Mouse (Mus musculus): Measurements from ENCODE around the gene Taok3. TPM values are rescaled to one million over a fixed set of nuclear protein-coding genes. Genes with fewer than 3 reads are reported as not detected.

Taok3 gene
- polyA plus RNA-seq, 2 experiments: 17.1 to 43.3 TPM

DNA sequence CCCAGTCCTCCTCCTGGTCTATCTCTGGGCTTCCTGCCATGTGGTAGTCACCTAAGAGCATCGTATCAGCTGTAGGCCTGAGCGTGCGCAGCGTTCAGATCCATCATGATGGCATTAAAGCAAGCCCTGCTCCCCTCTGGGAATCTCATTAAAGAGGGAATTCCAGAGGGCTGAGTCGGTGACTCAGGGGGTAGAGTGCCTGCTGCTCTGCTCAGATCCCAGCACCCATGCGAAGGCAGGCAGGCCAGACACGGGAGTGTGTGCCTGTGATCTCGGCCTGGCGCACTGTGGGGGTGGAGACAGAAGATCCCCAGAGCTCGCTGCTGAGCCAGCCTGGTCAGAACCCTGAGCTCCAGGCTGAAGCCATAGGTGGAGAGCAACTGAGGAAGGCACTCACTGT is 128.4 kb downstream of the Taok3 start:
- WGBS (ENCODE audit: insufficient replicate concordance): 74% methylated on average over 10 of the region's 10 CpGs
- TF ChIP-seq CTCF (IDR thresholded peaks at IDR 0.05; ENCODE audit: low read depth) (no peak), EP300 (IDR thresholded peaks at IDR 0.05; ENCODE audit: low read depth) (no peak)
- Histone ChIP-seq H3K4me3 (ENCODE audit: insufficient read depth in 1 of 2, low read depth in 2 of 2, low read length in 2 of 2) (no peak overlapping the region), H3K4me2 (ENCODE audit: low read depth) (no peak overlapping the region), H3K36me3 (replicated peaks; ENCODE audit: control insufficient read depth, insufficient read depth, low read depth) (peaks cover 32% of the 10 kb centered on the region), H3K27me3 (ENCODE audit: control insufficient read depth, insufficient read depth, low read length) (no peaks in the 10 kb centered on the region), H3K4me1 (replicated peaks; ENCODE audit: control insufficient read depth in 2 of 2, insufficient read depth in 2 of 2, low read length in 1 of 2) (peaks cover 0 to 6% of the 10 kb centered on the region in 2 experiments; a peak in 2 of 4 replicates), H3K9me3 (ENCODE audit: control insufficient read depth, low read length) (no peaks in the 10 kb centered on the region), H3K27ac (no peak overlapping the region), H3K9ac (replicated peaks) (no peak overlapping the region)
- no peak for DNase-seq (ENCODE audit: low read depth in 3 of 3, low spot score in 3 of 3)
- ATAC-seq (ENCODE audit: insufficient read depth): no peak

DNA sequence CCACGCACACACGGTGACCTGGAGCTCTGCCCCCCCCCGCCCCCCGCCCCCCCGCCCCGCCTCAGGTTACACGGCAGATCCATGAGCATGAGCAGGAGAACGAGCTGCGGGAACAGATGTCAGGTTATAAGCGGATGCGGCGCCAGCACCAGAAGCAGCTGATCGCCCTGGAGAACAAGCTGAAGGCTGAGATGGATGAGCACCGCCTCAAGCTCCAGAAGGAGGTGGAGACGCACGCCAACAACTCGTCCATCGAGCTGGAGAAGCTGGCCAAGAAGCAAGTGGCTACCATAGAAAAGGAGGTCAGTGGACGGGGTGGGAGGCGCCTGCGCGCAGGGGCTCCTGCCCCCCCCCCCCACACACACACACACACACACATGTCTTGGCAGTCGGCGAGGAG is 130.9 kb downstream of the Taok3 start:
- no peak overlapping the region for H3K27ac ChIP-seq
- H3K4me2 ChIP-seq (ENCODE audit: low read depth): no peak overlapping the region
- DNase-seq (ENCODE audit: low read depth in 3 of 3, low spot score in 3 of 3): no peak
- 85% methylated on average over 22 of the region's 24 CpGs for WGBS (ENCODE audit: insufficient replicate concordance)
- no peaks in the 10 kb centered on the region for H3K9me3 ChIP-seq (ENCODE audit: control insufficient read depth, low read length)
- TF ChIP-seq EP300 (IDR thresholded peaks at IDR 0.05; ENCODE audit: low read depth) (no peak), CTCF (IDR thresholded peaks at IDR 0.05; ENCODE audit: low read depth) (no peak)
- H3K9ac ChIP-seq (replicated peaks): no peak overlapping the region
- H3K36me3 ChIP-seq (replicated peaks; ENCODE audit: control insufficient read depth, insufficient read depth, low read depth): peaks cover 41% of the 10 kb centered on the region
- H3K4me3 ChIP-seq (ENCODE audit: insufficient read depth in 1 of 2, low read depth in 2 of 2, low read length in 2 of 2): no peak overlapping the region
- no peak for ATAC-seq (ENCODE audit: insufficient read depth)
- H3K27me3 ChIP-seq (ENCODE audit: control insufficient read depth, insufficient read depth, low read length): no peaks in the 10 kb centered on the region
- no peaks in the 10 kb centered on the region for H3K4me1 ChIP-seq (replicated peaks; ENCODE audit: control insufficient read depth in 2 of 2, insufficient read depth in 2 of 2, low read length in 1 of 2)

DNA sequence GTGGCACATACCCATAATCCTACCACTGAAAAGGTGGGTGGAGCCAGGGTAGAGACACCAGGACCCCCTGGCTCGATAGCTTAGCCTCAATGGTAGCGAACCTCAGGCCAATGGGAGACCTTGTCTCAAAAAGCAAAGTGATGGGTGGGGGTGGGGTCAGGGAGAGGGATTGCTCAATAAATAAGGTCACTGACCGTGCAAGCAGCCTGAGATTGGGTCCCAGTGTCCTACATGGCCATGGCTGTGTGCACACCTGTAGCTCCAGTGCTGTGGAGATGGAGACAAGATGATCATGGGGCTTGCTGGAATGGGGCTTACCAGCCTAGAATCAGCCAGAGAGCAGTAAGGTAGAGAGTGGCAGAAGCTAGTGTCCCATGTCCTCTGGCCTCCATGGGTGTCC is 131.8 kb downstream of the Taok3 start:
- 78% methylated on average over 3 of the region's 3 CpGs for WGBS (ENCODE audit: insufficient replicate concordance)
- Histone ChIP-seq H3K27me3 (ENCODE audit: control insufficient read depth, insufficient read depth, low read length) (no peaks in the 10 kb centered on the region), H3K9ac (replicated peaks) (no peak overlapping the region), H3K4me3 (ENCODE audit: insufficient read depth in 1 of 2, low read depth in 2 of 2, low read length in 2 of 2) (no peak overlapping the region), H3K27ac (no peak overlapping the region), H3K36me3 (replicated peaks; ENCODE audit: control insufficient read depth, insufficient read depth, low read depth) (peaks cover 51% of the 10 kb centered on the region), H3K4me1 (replicated peaks; ENCODE audit: control insufficient read depth in 2 of 2, insufficient read depth in 2 of 2, low read length in 1 of 2) (no peaks in the 10 kb centered on the region), H3K4me2 (ENCODE audit: low read depth) (no peak overlapping the region), H3K9me3 (ENCODE audit: control insufficient read depth, low read length) (no peaks in the 10 kb centered on the region)
- TF ChIP-seq EP300 (IDR thresholded peaks at IDR 0.05; ENCODE audit: low read depth) (no peak), CTCF (IDR thresholded peaks at IDR 0.05; ENCODE audit: low read depth) (no peak)
- DNase-seq (ENCODE audit: low read depth in 3 of 3, low spot score in 3 of 3): no peak
- ATAC-seq (ENCODE audit: insufficient read depth): no peak

DNA sequence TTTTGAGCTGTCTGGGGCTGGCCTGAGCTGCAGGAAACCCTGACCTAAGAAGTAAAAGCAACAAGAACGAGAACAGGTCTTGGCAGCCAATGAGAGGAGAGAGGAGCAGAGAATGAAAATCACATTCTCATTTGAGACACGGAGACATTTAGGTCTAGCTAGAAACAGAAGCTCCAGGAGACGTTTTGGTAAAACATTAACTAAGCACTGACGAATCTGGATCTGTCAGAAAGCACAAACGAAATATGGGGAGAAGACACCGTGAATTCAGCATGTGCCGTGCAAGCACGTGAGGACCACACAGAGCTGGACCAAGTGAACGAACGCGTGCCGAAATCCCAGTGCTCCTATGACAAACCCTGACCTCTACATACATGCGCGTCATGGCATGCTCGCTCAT is 138.3 kb downstream of the Taok3 start:
- TF ChIP-seq EP300 (IDR thresholded peaks at IDR 0.05; ENCODE audit: low read depth): no peak
- no peak for TF ChIP-seq CTCF (IDR thresholded peaks at IDR 0.05; ENCODE audit: low read depth)
- no peak for ATAC-seq (ENCODE audit: insufficient read depth)
- WGBS (ENCODE audit: insufficient replicate concordance): 88% methylated on average over 15 of the region's 15 CpGs
- Histone ChIP-seq H3K9me3 (ENCODE audit: control insufficient read depth, low read length) (no peaks in the 10 kb centered on the region), H3K36me3 (replicated peaks; ENCODE audit: control insufficient read depth, insufficient read depth, low read depth) (peaks cover 60% of the 10 kb centered on the region), H3K4me3 (ENCODE audit: insufficient read depth in 1 of 2, low read depth in 2 of 2, low read length in 2 of 2) (no peak overlapping the region), H3K27me3 (ENCODE audit: control insufficient read depth, insufficient read depth, low read length) (no peaks in the 10 kb centered on the region), H3K27ac (no peak overlapping the region), H3K4me2 (ENCODE audit: low read depth) (no peak overlapping the region), H3K9ac (replicated peaks) (no peak overlapping the region), H3K4me1 (replicated peaks; ENCODE audit: control insufficient read depth in 2 of 2, insufficient read depth in 2 of 2, low read length in 1 of 2) (no peaks in the 10 kb centered on the region)
- DNase-seq (ENCODE audit: low read depth in 3 of 3, low spot score in 3 of 3): no peak

DNA sequence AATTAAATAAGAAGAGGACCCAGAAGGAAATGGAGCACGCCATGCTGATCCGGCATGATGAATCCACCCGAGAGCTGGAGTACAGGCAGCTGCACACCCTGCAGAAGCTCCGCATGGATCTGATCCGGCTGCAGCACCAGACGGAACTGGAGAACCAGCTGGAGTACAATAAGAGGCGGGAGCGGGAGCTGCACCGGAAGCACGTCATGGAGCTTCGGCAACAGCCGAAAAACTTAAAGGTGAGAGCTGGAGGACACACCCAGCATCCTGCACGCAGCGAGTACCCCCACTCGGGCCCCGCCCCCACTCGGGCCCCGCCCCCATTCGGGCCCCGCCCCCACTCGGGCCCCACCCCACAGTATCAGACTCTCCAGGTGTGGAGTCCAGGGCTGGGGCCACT is 143.6 kb downstream of the Taok3 start:
- no peaks in the 10 kb centered on the region for H3K4me1 ChIP-seq (replicated peaks; ENCODE audit: control insufficient read depth in 2 of 2, insufficient read depth in 2 of 2, low read length in 1 of 2)
- H3K36me3 ChIP-seq (replicated peaks; ENCODE audit: control insufficient read depth, insufficient read depth, low read depth): peaks cover 37% of the 10 kb centered on the region
- H3K9me3 ChIP-seq (ENCODE audit: control insufficient read depth, low read length): no peaks in the 10 kb centered on the region
- H3K9ac ChIP-seq (replicated peaks): no peak overlapping the region
- ATAC-seq (ENCODE audit: insufficient read depth) (no peak), DNase-seq (ENCODE audit: low read depth in 3 of 3, low spot score in 3 of 3) (no peak)
- H3K27me3 ChIP-seq (ENCODE audit: control insufficient read depth, insufficient read depth, low read length): no peaks in the 10 kb centered on the region
- H3K4me3 ChIP-seq (ENCODE audit: insufficient read depth in 1 of 2, low read depth in 2 of 2, low read length in 2 of 2): no peak overlapping the region
- WGBS (ENCODE audit: insufficient replicate concordance): 84% methylated on average over 17 of the region's 21 CpGs
- no peak for TF ChIP-seq CTCF (IDR thresholded peaks at IDR 0.05; ENCODE audit: low read depth)
- TF ChIP-seq EP300 (IDR thresholded peaks at IDR 0.05; ENCODE audit: low read depth): no peak
- no peak overlapping the region for H3K4me2 ChIP-seq (ENCODE audit: low read depth)
- H3K27ac ChIP-seq: no peak overlapping the region
